Mouse (Mus musculus): ENCODE measurements around the gene Tmem125.

- no peak for TF ChIP-seq CTCF (IDR thresholded peaks at IDR 0.05; ENCODE audit: insufficient read depth, low read depth, low read length)
- no peak for TF ChIP-seq POLR2A (IDR thresholded peaks at IDR 0.05; ENCODE audit: insufficient read depth, low read depth, low read length)
These were observed 19.9 kb downstream of the Tmem125 start for GRCm38 (mm10) chr4:118523976-118524375.
